Mouse (Mus musculus) embryo, embryonic 10.5 days (tissue): ENCODE results near the gene Plekhg5.
A peak's percentile ranks its signal among the peaks of the same experiment; 100 is the strongest.

Source experiments
- DNase-seq: peaks from one replicate; pipeline ENCODE4 v3.0.0-alpha.2; 2015; ENCODE audit warnings: low spot score

The Plekhg5 gene

GRCm38 (mm10) chr4:152125161-152126025 lies 53.1 kb downstream of the Plekhg5 start:
- DNase-seq = no peak

GRCm38 (mm10) chr4:152126026-152126920 lies 54.0 kb downstream of the Plekhg5 start:
- peak; percentile 57 for DNase-seq

GRCm38 (mm10) chr4:152127884-152128283 lies 55.6 kb downstream of the Plekhg5 start:
- DNase-seq = no peak

- no peak for DNase-seq
Measured at GRCm38 (mm10) chr4:152128784-152129183, 56.5 kb downstream of the Plekhg5 start.

- DNase-seq = no peak
Measured at GRCm38 (mm10) chr4:152129395-152129930, 57.2 kb downstream of the Plekhg5 start.

- DNase-seq = no peak
Measured at GRCm38 (mm10) chr4:152130771-152131653, 58.7 kb downstream of the Plekhg5 start.

GRCm38 (mm10) chr4:152131809-152132771 lies 59.8 kb downstream of the Plekhg5 start:
- no peak for DNase-seq

- no peak for DNase-seq
Measured at GRCm38 (mm10) chr4:152132772-152133169, 60.5 kb downstream of the Plekhg5 start.

GRCm38 (mm10) chr4:152133213-152133612 lies 60.9 kb downstream of the Plekhg5 start:
- no peak for DNase-seq

GRCm38 (mm10) chr4:152134507-152134906 lies 62.2 kb downstream of the Plekhg5 start:
- DNase-seq = peak; percentile 65

GRCm38 (mm10) chr4:152135363-152135762 lies 63.1 kb downstream of the Plekhg5 start:
- no peak for DNase-seq

- no peak for DNase-seq
Measured at GRCm38 (mm10) chr4:152136112-152136875, 64.0 kb downstream of the Plekhg5 start.

- DNase-seq = no peak
Measured at GRCm38 (mm10) chr4:152136876-152137250, 64.6 kb downstream of the Plekhg5 start.

GRCm38 (mm10) chr4:152138497-152139260 lies 66.4 kb downstream of the Plekhg5 start:
- DNase-seq = peak; percentile 89

GRCm38 (mm10) chr4:152140441-152140840 lies 68.1 kb downstream of the Plekhg5 start:
- peak; percentile 67 for DNase-seq

- DNase-seq = no peak
Measured at GRCm38 (mm10) chr4:152141521-152142135, 69.3 kb downstream of the Plekhg5 start.

GRCm38 (mm10) chr4:152143632-152144031 lies 71.3 kb downstream of the Plekhg5 start:
- no peak for DNase-seq

- DNase-seq = no peak
Measured at GRCm38 (mm10) chr4:152145473-152145872, 73.2 kb downstream of the Plekhg5 start.
